Mouse (Mus musculus): ENCODE data around the gene Trim45. TPM values are rescaled to one million over a fixed set of nuclear protein-coding genes. Genes with fewer than 3 reads are reported as not detected.

Gene Trim45
- total and polyA plus RNA-seq, 2 experiments from 2014 or later: 5.1 to 6.7 TPM

DNA sequence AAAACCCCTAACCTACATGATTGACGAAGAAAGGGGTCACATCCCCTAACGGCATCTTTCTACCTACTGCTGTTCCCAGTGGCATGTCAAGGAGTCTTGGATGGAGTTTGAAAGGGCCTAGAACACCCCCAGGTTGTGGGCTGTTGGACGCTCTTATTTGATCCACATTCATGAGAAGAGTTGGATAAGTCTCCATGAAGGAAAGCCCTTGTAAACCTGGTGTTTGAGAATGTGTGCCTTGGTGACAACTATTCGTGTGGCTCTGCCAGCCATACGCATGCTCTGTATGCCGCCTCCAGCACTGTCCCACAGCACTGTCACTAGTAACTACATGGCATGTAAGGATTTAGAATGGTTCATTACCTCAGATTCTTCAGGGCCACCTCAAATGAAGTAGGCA, 14.2 kb downstream of the Trim45 start:
- 95% methylated on average over 6 of the region's 6 CpGs for WGBS
- Histone ChIP-seq H3K27me3 (ENCODE audit: insufficient read depth, low read length) (no peaks in the 10 kb centered on the region), H3K4me2 (ENCODE audit: low read depth, low read length, poor library complexity, severe bottlenecking) (no peak overlapping the region), H3K27ac (ENCODE audit: low read depth, low read length) (no peak overlapping the region), H3K9ac (replicated peaks; ENCODE audit: low read length, poor library complexity, severe bottlenecking) (no peak overlapping the region), H3K4me3 (ENCODE audit: low read depth, low read length) (no peak overlapping the region), H3K9me3 (ENCODE audit: low read length) (no peaks in the 10 kb centered on the region), H3K4me1 (ENCODE audit: insufficient read depth, low read length) (no peaks in the 10 kb centered on the region), H3K36me3 (ENCODE audit: insufficient read depth, low read length) (peaks cover 31% of the 10 kb centered on the region)
- TF ChIP-seq CTCF (IDR thresholded peaks at IDR 0.05): no peak
- DNase-seq (ENCODE audit: low spot score): no peak
- no peak for ATAC-seq (ENCODE audit: low FRiP score)

- no peak overlapping the region for H3K27ac ChIP-seq (ENCODE audit: low read depth, low read length)
- TF ChIP-seq CTCF (IDR thresholded peaks at IDR 0.05): no peak
- H3K27me3 ChIP-seq (ENCODE audit: insufficient read depth, low read length): no peaks in the 10 kb centered on the region
- peaks cover 13% of the 10 kb centered on the region; the same call in 1 of the 2 replicates for H3K36me3 ChIP-seq (ENCODE audit: insufficient read depth, low read length)
- no peak overlapping the region for H3K4me2 ChIP-seq (ENCODE audit: low read depth, low read length, poor library complexity, severe bottlenecking)
- ATAC-seq (ENCODE audit: low FRiP score) (no peak), DNase-seq (ENCODE audit: low spot score) (no peak)
- whole genome bisulfite sequencing: 95% methylated on average over 4 of the region's 4 CpGs
- H3K4me1 ChIP-seq (ENCODE audit: insufficient read depth, low read length): no peaks in the 10 kb centered on the region
- no peak overlapping the region for H3K4me3 ChIP-seq (ENCODE audit: low read depth, low read length)
- no peaks in the 10 kb centered on the region for H3K9me3 ChIP-seq (ENCODE audit: low read length)
- no peak overlapping the region for H3K9ac ChIP-seq (replicated peaks; ENCODE audit: low read length, poor library complexity, severe bottlenecking)
Observed at GRCm38 (mm10) chr3:100938211-100938610, 16.2 kb downstream of the Trim45 start.

DNA sequence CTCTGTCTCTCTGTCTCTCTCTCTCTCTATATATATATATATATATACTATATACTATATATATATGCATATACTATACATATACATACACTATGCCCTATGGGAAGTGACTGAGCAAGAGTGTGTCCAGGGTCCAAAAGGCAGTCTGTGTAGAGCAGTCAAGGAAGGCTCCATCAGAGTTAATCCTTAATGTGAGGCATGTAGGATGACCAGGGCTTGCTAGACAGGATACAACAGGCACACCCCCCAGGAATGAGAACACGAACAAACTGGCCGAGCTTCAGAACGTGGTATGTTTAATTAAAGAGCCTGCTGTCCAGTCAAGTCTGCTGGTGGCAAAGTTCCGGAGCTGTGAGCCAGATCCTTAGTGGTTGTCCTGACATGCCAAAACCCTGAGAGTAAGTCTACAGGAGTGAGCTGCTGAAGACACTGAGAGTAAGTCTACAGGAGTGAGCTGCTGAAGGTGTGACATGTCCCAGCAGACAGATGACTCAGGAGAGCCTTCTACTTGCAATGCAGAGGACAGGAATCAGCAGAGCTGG, 18.6 kb downstream of the Trim45 start:
- ATAC-seq (ENCODE audit: low FRiP score): no peak
- no peak for DNase-seq (ENCODE audit: low spot score)
- TF ChIP-seq CTCF (IDR thresholded peaks at IDR 0.05): no peak

GRCm38 (mm10) chr3:100947286-100947685, 25.3 kb downstream of the Trim45 start:
- WGBS: 89% methylated on average over 8 of the region's 8 CpGs
- Histone ChIP-seq H3K27me3 (ENCODE audit: insufficient read depth, low read length) (no peaks in the 10 kb centered on the region), H3K27ac (ENCODE audit: low read depth, low read length) (no peak overlapping the region), H3K4me2 (ENCODE audit: low read depth, low read length, poor library complexity, severe bottlenecking) (no peak overlapping the region), H3K4me3 (ENCODE audit: low read depth, low read length) (no peak overlapping the region), H3K4me1 (ENCODE audit: insufficient read depth, low read length) (no peaks in the 10 kb centered on the region), H3K9me3 (ENCODE audit: low read length) (no peaks in the 10 kb centered on the region), H3K36me3 (ENCODE audit: insufficient read depth, low read length) (no peaks in the 10 kb centered on the region), H3K9ac (replicated peaks; ENCODE audit: low read length, poor library complexity, severe bottlenecking) (no peak overlapping the region)
- no peak for TF ChIP-seq CTCF (IDR thresholded peaks at IDR 0.05)
- ATAC-seq (ENCODE audit: low FRiP score): no peak
- DNase-seq (ENCODE audit: low spot score): no peak

More for the DNA sequence above, 18.6 kb downstream of the Trim45 start:
- H3K9me3 ChIP-seq (ENCODE audit: low read length): no peaks in the 10 kb centered on the region
- H3K4me3 ChIP-seq (ENCODE audit: low read depth, low read length): no peak overlapping the region
- WGBS: 93% methylated on average over 4 of the region's 4 CpGs
- H3K27me3 ChIP-seq (ENCODE audit: insufficient read depth, low read length): no peaks in the 10 kb centered on the region
- no peak overlapping the region for H3K27ac ChIP-seq (ENCODE audit: low read depth, low read length)
- no peaks in the 10 kb centered on the region for H3K4me1 ChIP-seq (ENCODE audit: insufficient read depth, low read length)
- no peak overlapping the region for H3K4me2 ChIP-seq (ENCODE audit: low read depth, low read length, poor library complexity, severe bottlenecking)
- H3K36me3 ChIP-seq (ENCODE audit: insufficient read depth, low read length): 0 out of 2 replicates have a peak, but pooled peaks cover 6% of the 10 kb centered on the region
- no peak overlapping the region for H3K9ac ChIP-seq (replicated peaks; ENCODE audit: low read length, poor library complexity, severe bottlenecking)

GRCm38 (mm10) chr3:100951531-100951930, 29.5 kb downstream of the Trim45 start:
- Histone ChIP-seq H3K4me3 (ENCODE audit: low read depth, low read length) (no peak overlapping the region), H3K36me3 (ENCODE audit: insufficient read depth, low read length) (peaks cover 4% of the 10 kb centered on the region; the same call in 1 of the 2 replicates), H3K9ac (replicated peaks; ENCODE audit: low read length, poor library complexity, severe bottlenecking) (no peak overlapping the region), H3K9me3 (ENCODE audit: low read length) (no peaks in the 10 kb centered on the region), H3K27ac (ENCODE audit: low read depth, low read length) (no peak overlapping the region), H3K4me2 (ENCODE audit: low read depth, low read length, poor library complexity, severe bottlenecking) (no peak overlapping the region), H3K27me3 (ENCODE audit: insufficient read depth, low read length) (no peaks in the 10 kb centered on the region), H3K4me1 (ENCODE audit: insufficient read depth, low read length) (no peaks in the 10 kb centered on the region)
- 84% methylated on average over 4 of the region's 4 CpGs for WGBS
- no peak for DNase-seq (ENCODE audit: low spot score)
- TF ChIP-seq CTCF (IDR thresholded peaks at IDR 0.05): no peak
- ATAC-seq (ENCODE audit: low FRiP score): no peak

DNA sequence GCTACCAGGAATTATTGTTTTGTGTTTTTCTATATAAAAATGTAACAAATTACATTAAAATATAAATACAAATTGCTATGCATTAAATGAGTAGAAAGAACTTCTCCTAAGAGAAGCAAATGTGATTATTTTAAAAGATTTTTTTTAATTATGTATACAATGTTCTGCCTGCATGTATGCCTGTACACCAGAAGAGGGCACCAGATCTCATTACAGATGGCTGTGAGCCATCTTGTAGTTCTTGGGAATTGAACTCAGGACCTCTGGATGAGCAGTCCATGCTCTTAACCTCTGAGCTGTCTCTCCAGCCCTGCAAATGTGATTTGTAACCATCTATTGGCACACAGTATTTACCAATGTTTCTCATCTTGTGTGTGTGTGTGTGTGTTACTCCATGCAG, 32.6 kb downstream of the Trim45 start:
- DNase-seq (ENCODE audit: low spot score) (no peak), ATAC-seq (ENCODE audit: low FRiP score) (no peak)
- Histone ChIP-seq H3K27ac (ENCODE audit: low read depth, low read length) (no peak overlapping the region), H3K36me3 (ENCODE audit: insufficient read depth, low read length) (peaks cover 4% of the 10 kb centered on the region; the same call in 1 of the 2 replicates), H3K27me3 (ENCODE audit: insufficient read depth, low read length) (no peaks in the 10 kb centered on the region), H3K4me3 (ENCODE audit: low read depth, low read length) (no peak overlapping the region), H3K9me3 (ENCODE audit: low read length) (no peaks in the 10 kb centered on the region), H3K4me1 (ENCODE audit: insufficient read depth, low read length) (no peaks in the 10 kb centered on the region), H3K4me2 (ENCODE audit: low read depth, low read length, poor library complexity, severe bottlenecking) (no peak overlapping the region), H3K9ac (replicated peaks; ENCODE audit: low read length, poor library complexity, severe bottlenecking) (no peak overlapping the region)
- TF ChIP-seq CTCF (IDR thresholded peaks at IDR 0.05): peak; percentile 50

Data from midbrain, postnatal 0 days (tissue).